Mouse (Mus musculus): ENCODE results near the gene Trappc6b. TPM values are rescaled to one million over a fixed set of nuclear protein-coding genes. Genes with fewer than 3 reads are reported as not detected.

Gene Trappc6b
- total and polyA plus RNA-seq, 3 experiments, result 40.9 to 67.8 (median 42.6) TPM

- in situ Hi-C loops (cut with MboI; ENCODE audit: low pct_ligation_motif_present, low pct_unique_long_range_greater_than_20kb, low sequenced_read_pairs), result no loop called here
- no peaks in the 10 kb centered on the region for H3K4me1 ChIP-seq (ENCODE audit: control insufficient read depth in 1 of 2, insufficient read depth in 2 of 2)
- DNase-seq (ENCODE audit: extremely low read depth), result no peak
- no peak overlapping the region for H3K4me3 ChIP-seq (replicated peaks in 1 of 3; ENCODE audit: low read depth in 2 of 3, low read length in 2 of 3, poor library complexity in 1 of 3)
- dilution Hi-C loops (cut with MboI; ENCODE audit: extremely low pct_ligation_motif_present, extremely low pct_unique_long_range_greater_than_20kb, low sequenced_read_pairs), result no loop called here
- H3K27me3 ChIP-seq (replicated peaks), result no peaks in the 10 kb centered on the region
- H3K27ac ChIP-seq (ENCODE audit: insufficient read depth, low read depth), result no peak overlapping the region
- H3K4me2 ChIP-seq (ENCODE audit: insufficient read depth, low read depth, poor library complexity, severe bottlenecking), result no peak overlapping the region
- no peaks in the 10 kb centered on the region for H3K36me3 ChIP-seq (replicated peaks in 1 of 2; ENCODE audit: control insufficient read depth in 1 of 2, insufficient read depth in 1 of 2, low read length in 1 of 2)
- no peaks in the 10 kb centered on the region for H3K79me2 ChIP-seq (replicated peaks; ENCODE audit: control insufficient read depth, extremely low read depth, insufficient read depth, poor library complexity, severe bottlenecking)
- no peak overlapping the region for H3K9ac ChIP-seq (ENCODE audit: insufficient read depth, low read depth)
- no peak for TF ChIP-seq CTCF (conservative IDR thresholded peaks at IDR 0.05 in 1 of 2, IDR thresholded peaks at IDR 0.05 in 1 of 2; ENCODE audit: low read depth in 2 of 2, low read length in 2 of 2)
- TF ChIP-seq CHD1 (IDR thresholded peaks at IDR 0.05; ENCODE audit: low read depth, low read length), result no peak
- no peaks in the 10 kb centered on the region for H3K9me3 ChIP-seq (replicated peaks; ENCODE audit: low read length)
Observed at GRCm38 (mm10) chr12:59104771-59105170, 43.5 kb upstream of the Trappc6b start.

- no peaks in the 10 kb centered on the region for H3K79me2 ChIP-seq (replicated peaks; ENCODE audit: control insufficient read depth, extremely low read depth, insufficient read depth, poor library complexity, severe bottlenecking)
- H3K27me3 ChIP-seq (replicated peaks), result no peaks in the 10 kb centered on the region
- in situ Hi-C loops (cut with MboI; ENCODE audit: low pct_ligation_motif_present, low pct_unique_long_range_greater_than_20kb, low sequenced_read_pairs), result no loop called here
- H3K9me3 ChIP-seq (replicated peaks; ENCODE audit: low read length), result no peaks in the 10 kb centered on the region
- no peak within 1 kb of the TSS for H3K9ac ChIP-seq (ENCODE audit: insufficient read depth, low read depth)
- no peaks in the 10 kb centered on the region for H3K4me1 ChIP-seq (ENCODE audit: control insufficient read depth in 1 of 2, insufficient read depth in 2 of 2)
- H3K36me3 ChIP-seq (replicated peaks in 1 of 2; ENCODE audit: control insufficient read depth in 1 of 2, insufficient read depth in 1 of 2, low read length in 1 of 2), result no peaks in the 10 kb centered on the region
- no peak for DNase-seq (ENCODE audit: extremely low read depth)
- no peak within 1 kb of the TSS for H3K4me3 ChIP-seq (replicated peaks in 1 of 3; ENCODE audit: low read depth in 2 of 3, low read length in 2 of 3, poor library complexity in 1 of 3)
- dilution Hi-C loops (cut with MboI; ENCODE audit: extremely low pct_ligation_motif_present, extremely low pct_unique_long_range_greater_than_20kb, low sequenced_read_pairs), result no loop called here
- no peak within 1 kb of the TSS for H3K27ac ChIP-seq (ENCODE audit: insufficient read depth, low read depth)
- H3K4me2 ChIP-seq (ENCODE audit: insufficient read depth, low read depth, poor library complexity, severe bottlenecking), result no peak within 1 kb of the TSS
- no peak for TF ChIP-seq IRF4 (IDR thresholded peaks at IDR 0.05; ENCODE audit: low read depth, low read length)
- no peak for TF ChIP-seq ZMIZ1 (IDR thresholded peaks at IDR 0.05; ENCODE audit: low read depth, low read length)
- TF ChIP-seq TCF12 (IDR thresholded peaks at IDR 0.05; ENCODE audit: low read depth, low read length), result no peak
- no peak for TF ChIP-seq NELFE (IDR thresholded peaks at IDR 0.05; ENCODE audit: low read depth, low read length)
- no peak for TF ChIP-seq MYC (IDR thresholded peaks at IDR 0.05; ENCODE audit: low read depth, low read length)
- no peak for TF ChIP-seq MAFK (IDR thresholded peaks at IDR 0.05; ENCODE audit: insufficient replicate concordance, low read length)
- no peak for TF ChIP-seq MAX (IDR thresholded peaks at IDR 0.05; ENCODE audit: low read length)
- TF ChIP-seq MAZ (IDR thresholded peaks at IDR 0.05; ENCODE audit: low read depth, low read length), result no peak
- TF ChIP-seq POLR2A (IDR thresholded peaks at IDR 0.05; ENCODE audit: low read depth, low read length), result no peak
Observed at GRCm38 (mm10) chr12:59095104-59096025, 34.1 kb upstream of the Trappc6b start, which contains the start of gene Mia2. Gene Mia2, plus strand, starts transcription at chr12:59095799.

DNA sequence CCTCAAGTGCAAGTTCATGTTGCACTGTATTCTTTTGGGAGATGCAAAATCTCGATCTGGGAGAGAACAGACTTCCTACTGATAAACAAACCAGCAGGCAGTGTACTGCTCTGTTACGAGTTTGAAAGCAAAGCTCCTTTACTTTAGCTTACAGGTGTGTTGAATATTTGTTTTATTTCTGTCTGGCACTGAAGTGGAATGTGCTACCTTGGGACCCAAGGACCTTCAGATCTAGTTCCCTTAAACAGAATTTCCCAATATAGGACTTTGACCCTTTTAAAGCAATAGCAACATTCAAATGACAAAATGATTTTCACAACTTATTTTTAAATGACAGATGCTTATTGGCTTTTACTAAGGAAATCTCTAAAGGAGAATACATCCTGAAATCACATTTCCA is 32.3 kb upstream of the Trappc6b start:
- TF ChIP-seq HCFC1 (IDR thresholded peaks at IDR 0.05; ENCODE audit: low read depth, low read length), result no peak
- no peak for TF ChIP-seq UBTF (IDR thresholded peaks at IDR 0.05; ENCODE audit: low read depth, low read length)
- no peak for TF ChIP-seq GABPA (IDR thresholded peaks at IDR 0.05; ENCODE audit: insufficient replicate concordance, low read depth, low read length)
- no peak for TF ChIP-seq CTCF (conservative IDR thresholded peaks at IDR 0.05 in 1 of 2, IDR thresholded peaks at IDR 0.05 in 1 of 2; ENCODE audit: low read depth in 2 of 2, low read length in 2 of 2)
- TF ChIP-seq ZNF384 (IDR thresholded peaks at IDR 0.05; ENCODE audit: low read depth, low read length), result no peak
- TF ChIP-seq ZKSCAN1 (IDR thresholded peaks at IDR 0.05; ENCODE audit: borderline replicate concordance, low read depth, low read length), result no peak
- no peak for TF ChIP-seq ELF1 (IDR thresholded peaks at IDR 0.05; ENCODE audit: low read depth, low read length)
- TF ChIP-seq NELFE (IDR thresholded peaks at IDR 0.05; ENCODE audit: low read depth, low read length), result no peak
- no peak for TF ChIP-seq ETS1 (conservative IDR thresholded peaks at IDR 0.05; ENCODE audit: low read depth, low read length)
- TF ChIP-seq NRF1 (IDR thresholded peaks at IDR 0.05; ENCODE audit: low read depth, low read length), result no peak
- no peak for TF ChIP-seq SMC3 (IDR thresholded peaks at IDR 0.05; ENCODE audit: low read depth, low read length)
- no peak for TF ChIP-seq TBP (conservative IDR thresholded peaks at IDR 0.05; ENCODE audit: low read depth, low read length)
- TF ChIP-seq CHD2 (IDR thresholded peaks at IDR 0.05; ENCODE audit: low read length), result no peak
- no peaks in the 10 kb centered on the region for H3K4me1 ChIP-seq (ENCODE audit: control insufficient read depth in 1 of 2, insufficient read depth in 2 of 2)
- H3K9ac ChIP-seq (ENCODE audit: insufficient read depth, low read depth), result no peak overlapping the region
- in situ Hi-C loops (cut with MboI; ENCODE audit: low pct_ligation_motif_present, low pct_unique_long_range_greater_than_20kb, low sequenced_read_pairs), result no loop called here
- H3K27me3 ChIP-seq (replicated peaks), result no peaks in the 10 kb centered on the region
- H3K4me2 ChIP-seq (ENCODE audit: insufficient read depth, low read depth, poor library complexity, severe bottlenecking), result no peak overlapping the region
- H3K36me3 ChIP-seq (replicated peaks in 1 of 2; ENCODE audit: control insufficient read depth in 1 of 2, insufficient read depth in 1 of 2, low read length in 1 of 2), result no peaks in the 10 kb centered on the region
- dilution Hi-C loops (cut with MboI; ENCODE audit: extremely low pct_ligation_motif_present, extremely low pct_unique_long_range_greater_than_20kb, low sequenced_read_pairs), result no loop called here
- H3K79me2 ChIP-seq (replicated peaks; ENCODE audit: control insufficient read depth, extremely low read depth, insufficient read depth, poor library complexity, severe bottlenecking), result no peaks in the 10 kb centered on the region
- no peaks in the 10 kb centered on the region for H3K9me3 ChIP-seq (replicated peaks; ENCODE audit: low read length)
- no peak for DNase-seq (ENCODE audit: extremely low read depth)
- no peak overlapping the region for H3K4me3 ChIP-seq (replicated peaks in 1 of 3; ENCODE audit: low read depth in 2 of 3, low read length in 2 of 3, poor library complexity in 1 of 3)
- H3K27ac ChIP-seq (ENCODE audit: insufficient read depth, low read depth), result no peak overlapping the region
